Mouse (Mus musculus): Measurements from ENCODE around the gene Leng1. TPM values are rescaled to one million over a fixed set of nuclear protein-coding genes. Genes with fewer than 3 reads are reported as not detected.

Gene Leng1
- polyA plus RNA-seq (2014; fragmentation: Illumina TruSeq; extraction: RNeasy Lipid Tissue Mini Kit (QIAGEN cat#74804); ENCODE audit: low replicate concordance): 5.8 TPM

DNA sequence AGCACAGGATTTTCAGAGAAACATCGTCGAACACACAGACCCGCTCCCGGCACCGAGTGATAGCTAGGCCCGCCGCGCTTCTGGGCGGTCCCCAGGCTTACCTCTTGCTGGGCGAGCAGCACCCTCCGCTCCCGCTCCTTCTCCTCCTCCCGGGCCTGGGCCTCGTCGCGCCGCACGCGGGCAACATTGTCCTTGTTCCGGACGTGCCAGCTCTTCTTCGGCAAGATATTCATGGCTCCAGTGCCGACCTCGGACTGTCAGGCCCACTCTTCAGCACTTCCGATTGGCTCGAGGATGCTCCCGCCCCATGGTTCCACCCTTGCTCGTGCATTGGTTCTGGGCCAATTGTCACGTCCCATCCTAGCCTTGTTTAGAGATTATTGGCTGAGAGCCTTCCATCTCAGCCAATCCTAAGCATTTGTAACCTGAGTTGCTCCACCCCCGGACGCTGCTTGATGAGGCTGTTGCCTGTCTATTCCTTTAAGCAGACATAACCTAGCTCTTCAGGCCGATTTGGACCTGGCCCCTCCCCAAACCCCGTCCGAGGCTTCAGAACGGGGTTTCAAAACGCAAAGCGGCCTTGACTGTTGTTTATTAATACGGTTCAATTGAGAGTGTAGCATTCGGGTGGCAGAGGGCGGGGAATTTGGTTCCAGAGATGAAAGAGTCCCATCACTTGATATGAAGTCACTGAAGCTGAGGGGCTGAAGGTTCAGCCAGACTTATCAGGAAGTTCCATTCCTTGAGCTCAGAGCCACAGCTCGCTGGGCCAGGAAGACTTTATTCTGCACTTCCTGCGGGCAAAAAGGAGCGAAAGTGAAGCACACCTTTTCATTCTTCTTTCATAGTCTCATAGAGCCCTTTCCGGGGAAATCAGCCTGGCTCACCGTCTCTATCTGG, at the start of gene Leng1:
Leng1 (minus strand) TSS at position 626 of the 900 bp plus-strand sequence.

DNA sequence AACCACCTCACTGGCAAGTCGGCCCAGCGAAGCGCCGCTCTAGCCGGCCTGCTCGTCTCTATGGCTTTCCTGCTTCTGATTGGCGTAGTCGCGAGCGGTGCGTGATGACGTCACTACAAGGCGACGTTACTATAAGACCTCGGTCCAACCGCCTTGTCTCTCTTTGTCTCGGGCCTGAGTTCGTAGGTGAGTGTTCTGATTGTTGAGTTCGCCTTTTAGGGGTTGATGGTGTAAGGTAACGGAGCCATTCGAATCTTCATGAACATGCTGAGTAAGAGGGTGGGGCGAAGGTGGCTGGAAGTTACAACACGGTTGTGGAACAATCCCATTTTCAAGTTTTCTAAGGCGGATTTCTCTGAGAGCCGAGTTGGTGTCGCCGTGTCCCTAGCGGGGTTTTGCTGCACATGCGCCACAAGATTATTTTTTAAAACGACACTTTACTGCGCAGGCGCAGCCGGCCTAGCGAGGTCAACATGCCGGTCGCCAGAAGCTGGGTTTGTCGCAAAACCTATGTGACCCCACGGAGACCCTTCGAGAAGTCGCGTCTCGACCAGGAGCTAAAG, 38.3 kb upstream of the Leng1 start, which contains the start of gene Rps9:
Rps9 (plus strand) TSS at position 115 of the 563 bp plus-strand sequence.

DNA sequence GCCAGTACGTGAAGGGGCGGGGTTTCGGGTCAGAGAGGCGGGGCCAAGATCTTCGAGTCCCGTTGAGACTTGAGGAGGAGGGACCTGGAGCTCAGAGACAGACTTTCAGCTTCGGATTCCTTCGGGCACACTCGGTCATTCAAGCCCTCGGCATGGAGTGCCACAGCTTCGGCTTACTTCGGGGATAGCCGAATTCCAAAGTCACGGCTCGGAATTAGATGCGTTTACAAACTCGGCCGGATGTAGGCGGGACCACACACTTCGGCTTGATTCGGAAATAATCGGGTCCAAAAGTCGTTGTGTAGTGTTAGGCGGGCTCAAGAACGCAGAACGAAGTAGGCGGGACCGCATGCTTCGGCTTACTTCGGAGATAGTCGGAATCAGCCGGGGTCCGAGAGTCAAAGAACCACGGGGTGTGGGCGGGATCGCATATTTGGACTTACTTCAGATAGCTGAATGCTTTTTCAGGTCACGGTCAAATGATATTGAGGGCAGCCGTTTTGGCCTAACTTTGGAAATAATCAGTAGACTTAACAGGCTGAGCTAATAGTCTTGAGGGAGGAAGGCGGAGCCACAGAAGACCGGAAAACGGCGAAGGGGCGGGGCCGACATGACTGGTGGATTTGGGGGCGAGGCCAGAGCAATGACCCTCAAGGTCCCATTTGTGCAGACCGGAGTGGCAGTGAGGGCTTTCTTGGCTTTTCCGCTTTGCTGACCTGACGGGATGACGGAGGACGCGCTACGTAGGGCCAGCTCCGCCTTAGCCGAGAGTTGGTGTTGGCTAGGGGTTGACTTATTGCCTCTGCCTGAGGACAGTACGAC, 27.6 kb upstream of the Leng1 start, which contains the start of gene Mboat7:
Mboat7 (minus strand) TSS at position 537 of the 822 bp plus-strand sequence.

DNA sequence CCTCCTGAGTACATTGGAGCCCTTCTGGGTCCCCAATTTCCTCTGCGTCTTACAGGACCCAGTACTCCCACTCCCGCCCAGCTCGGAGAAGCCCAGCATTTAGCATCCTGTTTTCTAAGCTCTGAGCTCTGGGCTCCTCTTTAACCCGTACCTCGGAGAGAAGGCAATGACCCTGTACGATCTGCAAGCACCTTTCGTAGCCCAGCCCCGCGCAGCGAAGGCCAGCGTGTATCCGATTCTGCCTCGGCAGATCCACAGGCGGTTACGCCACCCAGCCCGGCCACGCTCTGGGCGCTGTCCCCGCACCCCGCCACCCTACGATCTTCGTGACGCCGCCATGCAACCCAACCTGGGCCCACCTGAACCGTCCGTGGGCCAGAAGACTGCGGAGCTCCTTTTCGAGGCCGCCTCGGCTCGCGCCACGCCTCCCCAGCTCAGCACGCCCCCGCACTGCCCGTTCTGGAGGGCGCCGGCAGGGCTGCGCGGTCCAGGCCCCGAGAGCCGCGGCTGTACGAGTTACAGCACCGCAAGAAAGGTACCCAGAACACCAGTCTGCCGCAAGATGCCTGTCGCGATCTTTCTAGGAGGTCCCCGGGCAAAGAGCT, 26.8 kb upstream of the Leng1 start, which contains the start of gene Tsen34:
Tsen34 (plus strand) TSS at position 482 of the 605 bp plus-strand sequence.

DNA sequence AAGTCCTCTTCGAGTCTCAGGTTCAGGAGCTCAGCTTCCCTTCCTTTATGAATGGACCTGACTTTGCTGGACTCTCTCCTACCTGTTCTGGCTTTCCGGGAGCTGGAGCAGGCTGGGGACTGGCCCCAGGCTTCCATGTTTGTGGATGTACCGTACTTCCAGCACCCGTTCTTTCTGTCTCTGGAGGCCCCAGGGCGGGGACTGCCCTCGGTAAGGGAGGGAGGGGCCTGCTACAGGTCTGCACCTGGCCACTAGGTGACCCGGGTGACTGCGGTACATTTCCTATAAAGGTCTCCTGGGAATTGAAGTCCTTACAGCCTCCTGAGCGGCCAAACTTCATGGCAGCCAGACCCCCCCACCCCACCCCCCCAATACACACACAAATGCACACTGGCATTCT, 11.7 kb upstream of the Leng1 start, which contains the start of gene Tmc4:
Tmc4 (minus strand) TSS at position 212 of the 400 bp plus-strand sequence.

DNA sequence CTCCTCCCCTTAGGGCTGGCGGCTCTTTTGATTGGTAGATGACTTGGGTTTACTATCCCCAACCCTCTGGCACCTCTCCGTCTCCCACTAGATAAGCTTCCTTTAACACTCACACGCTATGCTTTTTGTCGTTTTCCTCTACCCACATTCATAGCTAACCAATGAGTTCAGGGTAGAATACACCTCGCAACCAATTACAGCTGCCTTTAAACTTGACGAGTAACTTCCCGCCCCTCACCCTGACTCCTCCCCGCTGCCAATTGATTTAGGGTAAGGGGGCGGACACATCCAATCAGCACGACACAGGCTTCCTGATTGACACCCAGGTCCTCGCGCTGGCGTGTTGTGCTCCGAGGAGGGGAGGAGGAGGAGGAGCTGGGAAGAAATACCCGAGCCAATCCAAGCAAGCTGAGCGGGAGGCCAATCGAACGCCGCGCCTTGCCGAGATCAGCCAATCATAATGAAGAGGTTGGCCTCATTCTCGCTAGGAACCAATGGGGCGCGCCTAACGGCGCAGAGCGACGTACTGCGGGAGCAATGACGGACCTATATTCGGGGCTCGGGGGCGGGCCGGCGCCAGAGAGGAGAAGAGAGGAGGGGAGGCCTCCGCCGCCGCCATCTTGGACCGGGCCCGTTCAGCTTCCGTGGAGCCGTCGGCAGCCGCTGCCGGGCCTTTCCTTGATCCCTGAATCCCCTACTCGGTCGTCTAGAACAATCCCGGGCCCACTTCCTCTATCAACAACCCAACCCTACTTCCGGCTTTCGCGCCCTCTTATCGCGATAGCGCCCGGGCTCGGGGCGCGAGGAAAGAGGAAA, 20.8 kb downstream of the Leng1 start, which contains the start of gene Cnot3:
Cnot3 (plus strand) TSS at position 597 of the 816 bp plus-strand sequence.

DNA sequence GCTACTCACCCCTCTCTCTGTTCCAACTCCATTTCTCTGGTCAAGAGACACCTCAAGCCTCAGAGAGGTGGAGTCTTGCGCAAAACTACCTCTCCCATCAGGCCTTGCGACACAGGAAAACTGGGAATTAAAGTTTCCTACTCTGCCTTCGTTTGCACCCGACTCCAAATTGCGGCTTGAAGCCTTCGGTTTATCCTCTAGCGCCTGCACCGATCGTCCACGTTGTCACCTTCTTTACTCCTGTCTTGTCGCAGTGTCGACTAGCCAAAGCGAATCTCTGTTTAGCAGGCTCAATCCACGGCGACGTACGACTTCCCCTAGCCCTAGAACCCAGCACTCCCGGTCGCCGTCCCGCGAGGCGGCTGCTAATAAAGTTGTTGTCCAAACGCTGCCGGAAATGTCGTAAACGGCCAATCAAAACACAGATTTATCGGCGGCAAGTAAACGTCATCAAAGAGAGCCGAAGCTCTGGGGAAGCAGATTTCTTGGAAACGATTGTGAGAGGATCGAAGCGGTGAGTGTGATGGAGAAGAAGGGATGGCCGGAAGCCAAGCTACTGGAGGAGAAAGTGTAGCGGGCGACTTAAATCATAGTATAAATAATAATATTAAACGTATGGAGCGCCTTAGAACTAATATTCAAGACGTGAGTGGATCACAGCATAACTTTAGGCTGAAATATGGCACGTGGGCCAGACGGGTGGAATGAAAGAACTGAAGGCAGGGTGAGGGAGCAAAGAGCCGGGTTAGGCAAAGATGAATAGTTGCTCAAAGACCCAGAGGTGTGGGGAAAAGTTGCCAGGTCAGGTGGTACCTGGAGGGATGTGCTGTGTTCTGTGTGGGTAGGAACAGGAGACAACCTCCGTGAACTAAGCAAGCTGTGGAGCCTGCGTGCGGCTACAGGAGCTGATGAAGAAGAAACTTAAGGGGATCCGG, 35.8 kb downstream of the Leng1 start, which contains the start of the genes Tfpt and Prpf31:
Tfpt (minus strand) TSS at position 387 of the 935 bp plus-strand sequence.
Prpf31 (plus strand) TSS at position 443 of the 935 bp plus-strand sequence.

DNA sequence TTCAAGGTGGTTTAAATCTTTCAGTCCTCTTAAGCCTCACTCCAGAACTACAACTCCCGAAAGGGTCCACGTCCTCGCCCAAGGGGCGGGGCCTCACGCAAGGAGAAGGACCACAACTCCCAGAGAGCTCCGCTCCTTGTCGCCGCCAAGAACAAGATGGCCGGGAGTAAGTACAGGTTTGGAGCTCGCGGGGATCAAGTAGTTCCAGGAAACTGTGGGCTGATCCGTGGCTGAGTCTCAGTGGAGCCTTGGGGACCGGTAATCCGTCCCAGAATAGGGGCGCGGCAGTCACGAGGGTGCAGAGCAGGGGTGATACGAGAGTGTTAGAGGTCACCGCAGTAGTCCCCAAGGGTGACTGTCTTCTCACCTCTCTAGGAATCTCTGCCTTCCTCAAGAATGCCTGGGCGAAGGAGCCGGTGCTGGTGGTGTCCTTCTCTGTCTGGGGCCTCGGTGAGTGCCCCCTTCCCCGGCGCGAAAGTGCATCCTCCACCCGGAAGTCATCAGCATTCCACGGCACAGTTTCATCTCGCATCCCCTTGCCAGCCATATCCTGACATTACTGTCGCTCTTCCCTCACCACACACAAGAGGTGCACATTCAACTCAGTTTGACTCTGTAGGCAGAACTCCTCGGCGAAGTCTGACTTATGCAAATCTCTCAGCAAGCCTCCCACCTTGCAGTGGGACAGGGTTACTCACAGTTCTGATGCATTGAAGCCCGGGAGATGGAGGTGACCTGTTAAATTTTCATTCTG, 48.2 kb downstream of the Leng1 start, which contains the start of gene Ndufa3:
Ndufa3 (plus strand) TSS at position 132 of the 754 bp plus-strand sequence.

DNA sequence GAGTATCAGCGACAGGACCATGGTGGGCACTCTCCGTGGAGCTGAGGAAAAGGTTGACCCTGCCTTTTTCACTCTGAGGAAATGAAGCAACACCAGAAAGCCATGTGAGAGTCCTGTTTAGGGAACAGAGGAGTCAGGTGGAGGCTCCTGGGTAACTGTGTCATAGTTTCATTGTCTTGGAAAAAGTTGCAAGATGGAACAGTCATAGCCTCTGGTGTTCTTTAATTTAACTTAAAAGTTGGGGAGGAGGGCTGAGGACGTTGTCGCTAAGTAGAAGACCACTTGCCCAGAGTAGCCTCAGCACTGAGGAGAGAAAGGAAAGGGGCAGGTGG, 49.6 kb downstream of the Leng1 start, which contains the start of gene Oscar:
Oscar (minus strand) TSS at position 101 of the 332 bp plus-strand sequence.

Other genes with a start within 250 kb of the Leng1 start
- not detected for gene Cacng6, start 241.6 kb downstream of the Leng1 start, polyA plus RNA-seq (2014; fragmentation: Illumina TruSeq; extraction: RNeasy Lipid Tissue Mini Kit (QIAGEN cat#74804); ENCODE audit: low replicate concordance)
- not detected for gene Tarm1, start 163.2 kb downstream of the Leng1 start, polyA plus RNA-seq (2014; fragmentation: Illumina TruSeq; extraction: RNeasy Lipid Tissue Mini Kit (QIAGEN cat#74804); ENCODE audit: low replicate concordance)
- gene Oscar, start 49.7 kb downstream of the Leng1 start, polyA plus RNA-seq (2014; fragmentation: Illumina TruSeq; extraction: RNeasy Lipid Tissue Mini Kit (QIAGEN cat#74804); ENCODE audit: low replicate concordance): not detected
- 9.0 TPM for gene Ndufa3, start 48.5 kb downstream of the Leng1 start, polyA plus RNA-seq (2014; fragmentation: Illumina TruSeq; extraction: RNeasy Lipid Tissue Mini Kit (QIAGEN cat#74804); ENCODE audit: low replicate concordance)
- not detected for gene Tfpt, start 35.9 kb downstream of the Leng1 start, polyA plus RNA-seq (2014; fragmentation: Illumina TruSeq; extraction: RNeasy Lipid Tissue Mini Kit (QIAGEN cat#74804); ENCODE audit: low replicate concordance)
- 9.5 TPM for gene Prpf31, start 35.9 kb downstream of the Leng1 start, polyA plus RNA-seq (2014; fragmentation: Illumina TruSeq; extraction: RNeasy Lipid Tissue Mini Kit (QIAGEN cat#74804); ENCODE audit: low replicate concordance)
- 6.9 TPM for gene Cnot3, start 20.6 kb downstream of the Leng1 start, polyA plus RNA-seq (2014; fragmentation: Illumina TruSeq; extraction: RNeasy Lipid Tissue Mini Kit (QIAGEN cat#74804); ENCODE audit: low replicate concordance)
- 95.7 TPM for gene Tmc4, start 11.7 kb upstream of the Leng1 start, polyA plus RNA-seq (2014; fragmentation: Illumina TruSeq; extraction: RNeasy Lipid Tissue Mini Kit (QIAGEN cat#74804); ENCODE audit: low replicate concordance)
- 5.3 TPM for gene Tsen34, start 27.0 kb upstream of the Leng1 start, polyA plus RNA-seq (2014; fragmentation: Illumina TruSeq; extraction: RNeasy Lipid Tissue Mini Kit (QIAGEN cat#74804); ENCODE audit: low replicate concordance)
- 42.7 TPM for gene Mboat7, start 27.7 kb upstream of the Leng1 start, polyA plus RNA-seq (2014; fragmentation: Illumina TruSeq; extraction: RNeasy Lipid Tissue Mini Kit (QIAGEN cat#74804); ENCODE audit: low replicate concordance)
- 14.3 TPM for gene Rps9, start 38.2 kb upstream of the Leng1 start, polyA plus RNA-seq (2014; fragmentation: Illumina TruSeq; extraction: RNeasy Lipid Tissue Mini Kit (QIAGEN cat#74804); ENCODE audit: low replicate concordance)
- gene Pirb, start 54.6 kb upstream of the Leng1 start, polyA plus RNA-seq (2014; fragmentation: Illumina TruSeq; extraction: RNeasy Lipid Tissue Mini Kit (QIAGEN cat#74804); ENCODE audit: low replicate concordance): 4.3 TPM
- not detected for gene Gm15448, start 159.8 kb upstream of the Leng1 start, polyA plus RNA-seq (2014; fragmentation: Illumina TruSeq; extraction: RNeasy Lipid Tissue Mini Kit (QIAGEN cat#74804); ENCODE audit: low replicate concordance)
- gene Pira2, start 179.2 kb upstream of the Leng1 start, polyA plus RNA-seq (2014; fragmentation: Illumina TruSeq; extraction: RNeasy Lipid Tissue Mini Kit (QIAGEN cat#74804); ENCODE audit: low replicate concordance): 2.0 TPM
- gene Gm14548, start 232.3 kb upstream of the Leng1 start, polyA plus RNA-seq (2014; fragmentation: Illumina TruSeq; extraction: RNeasy Lipid Tissue Mini Kit (QIAGEN cat#74804); ENCODE audit: low replicate concordance): not detected
- 0.52 TPM for gene Lilra6, start 249.7 kb upstream of the Leng1 start, polyA plus RNA-seq (2014; fragmentation: Illumina TruSeq; extraction: RNeasy Lipid Tissue Mini Kit (QIAGEN cat#74804); ENCODE audit: low replicate concordance)